Mouse (Mus musculus) spleen, adult 2 months (tissue): Measurements from ENCODE around the gene Stard10. TPM values are rescaled to one million over a fixed set of nuclear protein-coding genes. Genes with fewer than 3 reads are reported as not detected.

ENCODE experiments used
- DNase-seq, 2 experiments: peaks; one replicate each; pipeline versions ENCODE4 v3.0.0 to v3.0.0-alpha.2; 2012 to 2021; ENCODE audit warnings: low spot score in 2 of 2, low read depth in 1 of 2
- H3K27ac ChIP-seq: fragments of 200-500 bp; 2 replicates; pipeline ENCODE4 v1.5.1; 2012; ENCODE audit warnings: low read length, inconsistent platforms; ENCODE audit not compliant: insufficient read depth
- H3K27me3 ChIP-seq: fragments of 200-500 bp; 2 replicates; pipeline ENCODE4 v1.6.1; 2012; ENCODE audit warnings: mild to moderate bottlenecking, moderate library complexity, low read length, inconsistent platforms; ENCODE audit not compliant: control insufficient read depth, insufficient read depth
- H3K36me3 ChIP-seq: fragments of 200-500 bp; 2 replicates; pipeline ENCODE4 v1.6.1; 2012; ENCODE audit warnings: mild to moderate bottlenecking, low read length, inconsistent platforms; ENCODE audit not compliant: control insufficient read depth, insufficient read depth
- H3K4me1 ChIP-seq: fragments of 200-500 bp; 2 replicates; pipeline ENCODE4 v1.6.1; 2011; ENCODE audit warnings: inconsistent platforms; ENCODE audit not compliant: control insufficient read depth, insufficient read depth, insufficient read length
- H3K4me3 ChIP-seq: fragments of 200-500 bp; 2 replicates; pipeline ENCODE4 v1.5.1; 2011; ENCODE audit warnings: mild to moderate bottlenecking, inconsistent platforms; ENCODE audit not compliant: insufficient read depth, insufficient read length; ENCODE audit errors: extremely low read depth
- CTCF ChIP-seq: fragments of 200-500 bp; IDR thresholded peaks from 2 replicates; pipeline ENCODE4 v1.5.1; 2011; ENCODE audit warnings: mild to moderate bottlenecking, inconsistent platforms; ENCODE audit not compliant: insufficient read depth, insufficient read length, insufficient replicate concordance; ENCODE audit errors: extremely low read depth
- POLR2A ChIP-seq: fragments of 200-500 bp; IDR thresholded peaks from 2 replicates; pipeline ENCODE4 v1.6.1; 2011; ENCODE audit warnings: low read depth, low read length, inconsistent platforms
- WGBS: fragments of 180-500 bp; shearing (Covaris S2); methylation state at CpG from one replicate; pipeline ENCODE4 v1.1.7; 2018; 5-methylcytosine and 5-hydroxymethylcytosine counted together
- polyA plus RNA-seq: library from polyadenylated mRNA; depleted of rRNA; stranded (reverse); fragments of >200 nt; gene quantifications from 2 replicates; pipeline ENCODE4 v1.2.3, GENCODE M21; 2012

Stard10 gene
- polyA plus RNA-seq, 1 experiment: 29.3 TPM

- H3K27me3 ChIP-seq: no peaks in the 10 kb centered on the region
- peaks cover 43% of the 10 kb centered on the region for H3K36me3 ChIP-seq
Observed at GRCm38 (mm10) chr7:101287820-101288219, 29.1 kb upstream of the Stard10 start.

GRCm38 (mm10) chr7:101288436-101288835, 28.4 kb upstream of the Stard10 start:
- H3K27ac ChIP-seq: no peak overlapping the region
- H3K36me3 ChIP-seq: peaks cover 41% of the 10 kb centered on the region
- no peak overlapping the region for H3K4me3 ChIP-seq
- WGBS: 78% methylated on average over 4 of the region's 4 CpGs
- DNase-seq: no peak
- TF ChIP-seq CTCF: peak; percentile 58; the same call in 1 of the 2 replicates
- TF ChIP-seq POLR2A: no peak
- no peaks in the 10 kb centered on the region for H3K4me1 ChIP-seq
- no peaks in the 10 kb centered on the region for H3K27me3 ChIP-seq

More at GRCm38 (mm10) chr7:101287820-101288219, 29.1 kb upstream of the Stard10 start:
- Histone ChIP-seq H3K4me3 (no peak overlapping the region), H3K4me1 (no peaks in the 10 kb centered on the region), H3K27ac (no peak overlapping the region)
- WGBS: 84% methylated on average over 2 of the region's 2 CpGs
- TF ChIP-seq CTCF: no peak
- TF ChIP-seq POLR2A: no peak
- no peak for DNase-seq

GRCm38 (mm10) chr7:101290401-101290800, 26.5 kb upstream of the Stard10 start:
- no peaks in the 10 kb centered on the region for H3K27me3 ChIP-seq
- TF ChIP-seq POLR2A (no peak), CTCF (no peak)
- WGBS: 92% methylated on average over 10 of the region's 10 CpGs
- no peak overlapping the region for H3K4me3 ChIP-seq
- H3K27ac ChIP-seq: no peak overlapping the region
- H3K4me1 ChIP-seq: no peaks in the 10 kb centered on the region
- no peak for DNase-seq
- H3K36me3 ChIP-seq: peaks cover 43% of the 10 kb centered on the region

GRCm38 (mm10) chr7:101291211-101291610, 25.7 kb upstream of the Stard10 start:
- Histone ChIP-seq H3K27ac (no peak overlapping the region), H3K4me3 (no peak overlapping the region), H3K36me3 (peaks cover 47% of the 10 kb centered on the region), H3K27me3 (no peaks in the 10 kb centered on the region), H3K4me1 (no peaks in the 10 kb centered on the region)
- TF ChIP-seq CTCF: no peak
- TF ChIP-seq POLR2A: no peak
- WGBS: 87% methylated on average over 5 of the region's 5 CpGs
- DNase-seq: no peak

- TF ChIP-seq POLR2A: no peak
- TF ChIP-seq CTCF: no peak
- DNase-seq: no peak
- no peak overlapping the region for H3K27ac ChIP-seq
- WGBS: 94% methylated on average over 8 of the region's 8 CpGs
- H3K4me3 ChIP-seq: no peak overlapping the region
- peaks cover 3% of the 10 kb centered on the region; the same call in 1 of the 2 replicates for H3K4me1 ChIP-seq
- H3K36me3 ChIP-seq: peaks cover 51% of the 10 kb centered on the region
- H3K27me3 ChIP-seq: no peaks in the 10 kb centered on the region
Observed at GRCm38 (mm10) chr7:101291641-101292040, 25.2 kb upstream of the Stard10 start.

- 89% methylated on average over 4 of the region's 4 CpGs for WGBS
Observed at GRCm38 (mm10) chr7:101292086-101292485, 24.8 kb upstream of the Stard10 start.

GRCm38 (mm10) chr7:101292696-101293095, 24.2 kb upstream of the Stard10 start:
- H3K4me3 ChIP-seq: no peak overlapping the region
- H3K27ac ChIP-seq: no peak overlapping the region
- TF ChIP-seq CTCF (no peak), POLR2A (no peak)
- DNase-seq: no peak
- peaks cover 45% of the 10 kb centered on the region for H3K36me3 ChIP-seq
- no peaks in the 10 kb centered on the region for H3K27me3 ChIP-seq
- WGBS: 67% methylated on average over 1 of the region's 1 CpGs
- H3K4me1 ChIP-seq: peaks cover 5% of the 10 kb centered on the region; the same call in 1 of the 2 replicates

More at GRCm38 (mm10) chr7:101292086-101292485, 24.8 kb upstream of the Stard10 start:
- Histone ChIP-seq H3K36me3 (peaks cover 49% of the 10 kb centered on the region), H3K4me1 (peaks cover 5% of the 10 kb centered on the region; the same call in 1 of the 2 replicates), H3K27ac (no peak overlapping the region), H3K4me3 (no peak overlapping the region), H3K27me3 (no peaks in the 10 kb centered on the region)
- no peak for DNase-seq
- TF ChIP-seq CTCF: no peak
- TF ChIP-seq POLR2A: no peak
